34 mouse cellular contexts compared by ENCODE assay signal in the genomic region with DNA sequence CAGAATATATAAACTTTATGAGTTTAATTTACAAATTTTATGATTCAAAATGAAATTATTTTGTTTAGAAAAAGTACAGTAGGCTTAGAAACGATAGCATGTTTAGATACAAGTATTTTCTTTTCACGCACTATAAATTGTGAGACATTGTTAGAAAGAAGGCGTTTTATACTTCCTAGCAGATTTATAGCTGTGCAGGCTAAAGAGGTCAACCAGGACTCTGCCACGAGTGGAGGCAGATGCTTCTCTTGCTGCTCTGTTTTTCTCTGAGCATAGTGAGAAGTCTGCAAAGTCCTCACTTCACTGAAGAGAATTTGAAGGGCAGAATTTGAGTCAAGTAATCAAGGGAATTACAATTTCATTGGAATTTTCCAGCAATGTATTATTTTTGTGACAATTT.
"Had no signal": no experiment of that assay in that cellular context is flagged by ENCODE, and none has a peak within 500 bp of the region (broad histone marks: within the 10 kb centered on the region; RNA-seq: fewer than 3 reads in every experiment).

No protein-coding gene starts in this region.

- H3K9ac ChIP-seq: heart, embryonic 12.5 days; heart, embryonic 13.5 days; heart, embryonic 15.5 days; hindbrain, embryonic 12.5 days; hindbrain, embryonic 13.5 days; hindbrain, embryonic 14.5 days; hindbrain, embryonic 15.5 days; intestine, embryonic 15.5 days had no signal

- H3K36me3 ChIP-seq: heart, embryonic 10.5 days; heart, embryonic 12.5 days; heart, embryonic 13.5 days; heart, embryonic 15.5 days; hindbrain, embryonic 10.5 days; hindbrain, embryonic 12.5 days; hindbrain, embryonic 13.5 days; hindbrain, embryonic 15.5 days; intestine, embryonic 15.5 days had no signal

- H3K9me3 ChIP-seq: heart, embryonic 10.5 days; heart, embryonic 12.5 days; heart, embryonic 13.5 days; heart, embryonic 15.5 days; hindbrain, embryonic 10.5 days; hindbrain, embryonic 12.5 days; hindbrain, embryonic 13.5 days; hindbrain, embryonic 15.5 days; intestine, embryonic 15.5 days had no signal

- DNase-seq: heart, adult 2 months; heart, postnatal 10 days; heart, postnatal 14 days; heart, postnatal 36 days; heart, postnatal 4 days; kidney, adult 11 months; kidney, adult 2 months; kidney, adult 8-10 months; kidney, adult 9 months; kidney, postnatal 10 days; kidney, postnatal 14 days; kidney, postnatal 25 days; kidney, postnatal 36 days; kidney, postnatal 4 days; layer of hippocampus, adult 9-11 months; layer of hippocampus, postnatal 36 days had no signal

- H3K27ac ChIP-seq: heart, adult 2 months; heart, embryonic 10.5 days; heart, embryonic 13.5 days; heart, embryonic 15.5 days; hindbrain, embryonic 10.5 days; hindbrain, embryonic 12.5 days; hindbrain, embryonic 13.5 days; hindbrain, embryonic 14.5 days; hindbrain, embryonic 15.5 days; hindbrain, postnatal 0 days; intestine, embryonic 15.5 days; layer of hippocampus, adult 2 months; left cerebral cortex, adult 2 months had no signal

- H3K4me1 ChIP-seq: heart, embryonic 10.5 days; heart, embryonic 12.5 days; heart, embryonic 13.5 days; heart, embryonic 15.5 days; hindbrain, embryonic 10.5 days; hindbrain, embryonic 12.5 days; hindbrain, embryonic 13.5 days; hindbrain, embryonic 15.5 days; intestine, embryonic 15.5 days had no signal

- H3K27me3 ChIP-seq: heart, embryonic 12.5 days; heart, embryonic 13.5 days; heart, embryonic 15.5 days; hindbrain, embryonic 12.5 days; hindbrain, embryonic 13.5 days; hindbrain, embryonic 15.5 days; intestine, embryonic 15.5 days had no signal

- H3K4me2 ChIP-seq: heart, embryonic 11.5 days; heart, embryonic 12.5 days; heart, embryonic 13.5 days; heart, embryonic 15.5 days; hindbrain, embryonic 12.5 days; hindbrain, embryonic 13.5 days; hindbrain, embryonic 14.5 days; hindbrain, embryonic 15.5 days; intestine, embryonic 15.5 days had no signal

- H3K4me3 ChIP-seq: heart, adult 2 months; heart, embryonic 10.5 days; heart, embryonic 12.5 days; heart, embryonic 13.5 days; heart, embryonic 15.5 days; hindbrain, embryonic 10.5 days; hindbrain, embryonic 12.5 days; hindbrain, embryonic 13.5 days; hindbrain, embryonic 15.5 days; intestine, embryonic 15.5 days; layer of hippocampus, adult 2 months; left cerebral cortex, adult 2 months had no signal

- ATAC-seq: hindbrain, embryonic 16.5 days; hindbrain, postnatal 0 days; inflammation-experienced regulatory T-cells, adult 6 months; intestine, embryonic 15.5 days; intestine, embryonic 16.5 days; intestine, postnatal 0 days had no signal
